Mouse (Mus musculus) embryonic fibroblast, embryonic 13.5 days (primary cell): ENCODE results near the gene Gsg1l. TPM values are rescaled to one million over a fixed set of nuclear protein-coding genes. Genes with fewer than 3 reads are reported as not detected.

Source experiments
- H3K27ac ChIP-seq: 2 replicates; pipeline ENCODE4 v1.5.1; 2012; ENCODE audit warnings: low read length, control low read depth, inconsistent platforms; ENCODE audit not compliant: insufficient read depth
- H3K4me1 ChIP-seq: 2 replicates; pipeline ENCODE4 v1.6.1; 2011; ENCODE audit warnings: low read length; ENCODE audit not compliant: control insufficient read depth, insufficient read depth
- H3K4me3 ChIP-seq: 2 replicates; pipeline ENCODE4 v1.5.1; 2011; ENCODE audit warnings: mild to moderate bottlenecking, control low read depth, low read length; ENCODE audit not compliant: insufficient read depth
- CTCF ChIP-seq: IDR thresholded peaks from 2 replicates; pipeline ENCODE4 v1.5.1; 2011; ENCODE audit warnings: mild to moderate bottlenecking, control low read depth, low read length, moderate library complexity, borderline replicate concordance; ENCODE audit not compliant: insufficient read depth
- POLR2A ChIP-seq: IDR thresholded peaks from 2 replicates; pipeline ENCODE4 v1.6.1; 2011; ENCODE audit warnings: low read depth, mild to moderate bottlenecking, control low read depth, low read length, moderate library complexity
- polyA plus RNA-seq: library from polyadenylated mRNA; stranded (reverse); fragments of >200 nt; gene quantifications from 2 replicates; pipeline ENCODE4 v1.2.4, GENCODE M21; 2011; ENCODE audit warnings: low read depth; ENCODE audit not compliant: missing spikeins, insufficient read length

Gsg1l gene
- polyA plus RNA-seq, 1 experiment = not detected

DNA sequence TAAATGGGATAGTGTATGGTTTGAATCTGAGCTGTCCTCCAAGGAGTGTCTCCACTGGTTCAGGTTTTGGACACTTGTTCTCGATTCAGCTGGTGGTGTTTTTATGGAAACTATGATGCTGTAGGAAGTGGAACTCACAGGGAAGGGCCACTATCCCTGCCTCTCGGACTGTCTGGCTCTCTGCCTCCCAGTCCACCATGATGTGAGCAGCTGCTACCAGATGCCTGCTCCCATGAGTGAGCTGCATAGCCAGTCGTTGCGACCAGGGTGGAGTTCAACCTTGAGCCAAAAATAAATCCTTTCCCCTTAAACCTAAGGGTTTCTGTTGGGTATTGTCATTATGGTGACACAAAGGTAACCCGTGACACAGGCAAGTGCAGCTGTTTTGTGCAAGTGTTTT, 158.2 kb downstream of the Gsg1l start:
- no peaks in the 10 kb centered on the region for H3K4me1 ChIP-seq
- H3K27ac ChIP-seq = no peak overlapping the region
- no peak for TF ChIP-seq POLR2A
- TF ChIP-seq CTCF = no peak
- H3K4me3 ChIP-seq = no peak overlapping the region

DNA sequence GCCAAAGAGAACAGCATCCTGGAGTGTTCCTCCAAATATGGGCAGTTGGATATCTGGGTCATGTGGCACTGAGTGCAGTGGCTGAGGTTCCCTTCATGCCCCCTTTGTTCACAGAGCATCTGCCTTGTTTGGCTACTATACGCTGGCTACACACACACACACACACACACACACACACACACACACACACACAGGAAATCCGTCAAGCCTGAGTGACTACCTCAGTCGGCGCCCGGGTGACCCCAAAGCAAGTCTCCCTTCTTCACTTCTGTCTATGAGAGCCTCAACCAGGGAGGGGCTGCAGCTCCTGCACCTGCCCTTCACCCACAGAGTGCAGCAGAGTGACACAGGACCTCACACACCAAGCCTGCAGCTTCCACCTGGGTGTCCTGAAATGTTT, 161.4 kb downstream of the Gsg1l start:
- no peak for TF ChIP-seq POLR2A
- no peak for TF ChIP-seq CTCF
- H3K4me1 ChIP-seq = no peaks in the 10 kb centered on the region
- no peak overlapping the region for H3K4me3 ChIP-seq
- H3K27ac ChIP-seq = no peak overlapping the region

DNA sequence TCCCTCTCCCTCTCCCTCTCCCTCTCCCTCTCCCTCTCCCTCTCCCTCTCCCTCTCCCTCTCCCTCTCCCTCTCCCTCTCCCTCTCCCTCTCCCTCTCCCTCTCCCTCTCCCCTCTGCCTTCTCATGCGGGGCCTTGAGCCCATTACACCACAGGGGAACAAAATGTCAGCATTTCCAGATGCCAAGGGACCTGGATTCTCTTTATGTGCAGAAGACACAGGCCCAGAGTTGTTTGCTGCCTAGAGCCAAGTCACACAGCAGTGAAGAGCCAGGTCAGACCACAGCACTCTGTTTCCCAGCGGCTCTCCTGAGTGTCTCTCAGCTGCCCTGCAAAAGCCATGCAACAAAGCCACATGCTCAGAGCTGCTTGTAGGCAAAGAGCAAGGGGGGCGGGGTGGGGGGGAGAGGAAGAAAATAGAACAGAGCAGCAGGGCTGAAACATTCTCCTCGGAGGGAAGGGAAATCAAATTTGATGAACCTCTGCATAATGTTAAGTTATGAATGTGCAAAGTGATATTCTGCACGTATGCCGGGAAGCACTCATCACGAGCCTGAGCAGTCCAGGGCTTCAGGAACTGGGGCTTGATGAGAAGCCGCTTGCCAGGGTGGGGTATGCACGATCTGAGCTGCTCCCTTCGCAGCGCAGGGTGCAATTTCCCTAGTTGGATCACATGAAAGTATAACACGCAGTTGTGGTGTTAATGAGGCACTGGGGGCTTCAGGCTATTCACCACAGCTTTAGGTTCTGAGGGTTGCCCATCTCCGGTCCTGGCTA, 181.6 kb downstream of the Gsg1l start:
- H3K4me3 ChIP-seq = no peak overlapping the region
- TF ChIP-seq POLR2A = no peak
- no peak for TF ChIP-seq CTCF
- 0 out of 2 replicates have a peak, but pooled peaks cover 3% of the 10 kb centered on the region for H3K4me1 ChIP-seq
- no peak overlapping the region for H3K27ac ChIP-seq

DNA sequence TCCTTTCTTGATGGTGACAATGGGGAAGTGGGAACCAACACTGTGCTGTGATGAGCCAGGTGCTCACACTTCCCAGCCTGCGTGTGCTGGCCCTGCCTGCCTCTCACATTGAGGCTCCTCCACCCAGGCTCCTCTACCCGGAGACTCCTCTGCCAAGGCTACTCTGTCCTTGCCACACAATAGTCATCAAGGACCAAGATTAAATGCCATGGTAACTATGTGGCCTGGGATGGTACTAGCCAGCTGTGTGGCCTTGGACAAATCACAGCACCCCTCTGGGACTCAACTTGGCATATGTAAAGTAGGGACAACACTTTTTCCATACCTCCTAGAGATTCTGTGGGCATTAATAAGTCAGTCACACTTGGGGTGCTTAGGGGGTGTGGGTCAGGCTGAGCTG, 182.3 kb downstream of the Gsg1l start:
- H3K27ac ChIP-seq = no peak overlapping the region
- H3K4me3 ChIP-seq = no peak overlapping the region
- TF ChIP-seq POLR2A (no peak), CTCF (no peak)
- 0 out of 2 replicates have a peak, but pooled peaks cover 3% of the 10 kb centered on the region for H3K4me1 ChIP-seq

DNA sequence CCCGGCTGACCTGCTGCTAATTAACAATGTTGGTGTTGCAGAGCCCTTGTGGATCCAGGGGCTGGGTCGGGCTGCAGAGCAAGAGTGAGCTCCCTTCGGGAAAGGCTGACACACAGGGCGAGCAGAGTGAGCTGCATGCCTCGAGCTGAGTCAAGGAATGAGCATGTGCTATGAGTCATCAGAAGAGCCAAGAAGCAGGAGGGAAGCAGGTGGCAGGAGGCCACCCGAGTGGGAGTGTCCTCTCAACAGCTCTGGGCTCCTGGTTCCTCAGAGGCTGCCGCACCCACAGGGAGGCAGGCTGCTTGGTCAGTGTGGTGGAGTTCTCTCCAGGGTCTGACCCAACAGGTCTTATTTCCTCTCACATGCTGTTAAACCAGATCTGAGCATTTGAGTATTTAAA, 183.2 kb downstream of the Gsg1l start:
- no peak overlapping the region for H3K4me3 ChIP-seq
- no peak overlapping the region for H3K27ac ChIP-seq
- TF ChIP-seq CTCF (no peak), POLR2A (no peak)
- H3K4me1 ChIP-seq = 0 out of 2 replicates have a peak, but pooled peaks cover 3% of the 10 kb centered on the region

DNA sequence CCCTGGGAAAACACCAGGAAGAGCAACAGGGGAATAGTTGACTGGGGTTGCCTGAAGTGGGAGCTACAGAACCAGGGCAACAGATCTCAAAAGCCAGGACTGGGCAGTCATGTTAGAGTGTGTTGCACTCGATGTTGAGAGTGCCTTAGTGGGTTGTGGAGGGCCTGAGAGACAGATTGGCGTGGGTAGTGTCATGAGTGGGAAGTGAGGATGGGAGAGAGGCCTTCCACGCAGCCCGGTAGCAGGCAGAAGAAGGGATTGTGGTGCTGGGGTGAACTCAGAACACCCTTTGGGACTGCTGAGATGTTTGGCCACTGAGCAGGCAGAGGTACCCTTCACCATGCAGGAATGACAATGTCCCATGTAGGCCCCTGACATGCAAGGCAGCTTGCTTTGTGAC, 185.2 kb downstream of the Gsg1l start:
- Histone ChIP-seq H3K4me1 (0 out of 2 replicates have a peak, but pooled peaks cover 3% of the 10 kb centered on the region), H3K27ac (no peak overlapping the region), H3K4me3 (no peak overlapping the region)
- TF ChIP-seq CTCF = no peak
- no peak for TF ChIP-seq POLR2A

DNA sequence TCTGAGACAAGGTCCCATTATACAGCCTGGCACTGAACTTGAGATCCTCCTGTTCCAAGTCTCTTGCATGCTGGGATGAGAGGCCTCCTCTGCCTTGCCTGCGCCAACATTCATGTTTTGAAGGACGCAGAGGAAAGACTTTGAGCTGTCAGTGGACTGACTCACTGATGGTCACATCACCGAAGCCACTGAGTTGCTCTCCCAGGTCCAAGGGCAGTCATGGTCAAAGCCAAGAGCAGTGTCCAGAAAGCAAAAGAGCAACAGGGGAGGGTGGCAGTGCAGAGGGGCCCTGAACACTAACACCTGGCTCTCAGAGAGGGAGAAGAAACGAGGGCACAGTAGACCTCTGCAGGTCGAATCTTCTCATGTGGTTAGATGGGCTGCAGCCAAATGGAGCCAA, 188.6 kb downstream of the Gsg1l start:
- H3K4me3 ChIP-seq = no peak overlapping the region
- no peak for TF ChIP-seq POLR2A
- no peak for TF ChIP-seq CTCF
- H3K27ac ChIP-seq = no peak overlapping the region
- H3K4me1 ChIP-seq = no peaks in the 10 kb centered on the region

DNA sequence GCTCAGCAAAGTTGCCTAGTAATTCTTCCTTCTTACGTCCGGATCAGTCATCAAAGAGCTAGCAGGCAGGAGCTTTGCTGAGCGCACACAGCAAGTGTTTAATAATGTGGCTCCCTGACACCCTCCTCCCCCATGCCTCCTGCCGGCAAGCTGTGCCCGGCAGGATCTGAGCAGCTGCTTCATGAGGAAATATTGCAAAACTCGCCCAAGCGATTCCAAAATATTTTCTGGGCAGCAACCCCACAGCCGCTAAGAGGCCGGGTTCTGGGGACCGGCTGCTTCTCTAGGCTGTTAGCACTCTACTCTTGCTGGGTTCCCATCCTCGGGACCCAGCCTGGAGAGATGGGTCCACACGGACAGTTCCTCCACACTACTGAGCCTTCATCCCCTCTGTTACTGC, 193.8 kb downstream of the Gsg1l start:
- no peak overlapping the region for H3K4me3 ChIP-seq
- no peak overlapping the region for H3K27ac ChIP-seq
- H3K4me1 ChIP-seq = no peaks in the 10 kb centered on the region

DNA sequence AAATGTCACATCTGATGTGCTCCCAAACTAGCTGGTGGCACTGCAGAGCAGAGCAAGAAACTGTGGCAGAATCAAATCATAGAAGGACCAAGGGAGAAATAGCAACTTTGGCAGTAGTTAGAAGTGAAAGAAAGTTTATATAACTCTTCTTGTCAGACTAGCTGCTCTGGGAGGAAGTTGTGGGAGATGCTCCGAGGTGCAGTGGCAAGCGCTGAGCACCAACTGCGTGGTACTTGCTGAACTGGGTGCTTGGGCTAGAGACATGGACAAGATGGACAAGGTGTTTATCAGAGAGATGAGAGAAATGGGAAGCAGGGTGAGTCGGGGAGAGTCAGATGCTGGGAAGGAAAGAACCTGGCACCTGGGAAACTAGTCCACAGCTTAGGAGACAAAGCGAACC, 194.4 kb downstream of the Gsg1l start:
- Histone ChIP-seq H3K4me3 (no peak overlapping the region), H3K4me1 (no peaks in the 10 kb centered on the region), H3K27ac (no peak overlapping the region)
- TF ChIP-seq CTCF = no peak
- no peak for TF ChIP-seq POLR2A

More for the DNA sequence above, 193.8 kb downstream of the Gsg1l start:
- TF ChIP-seq CTCF = no peak
- TF ChIP-seq POLR2A = no peak

DNA sequence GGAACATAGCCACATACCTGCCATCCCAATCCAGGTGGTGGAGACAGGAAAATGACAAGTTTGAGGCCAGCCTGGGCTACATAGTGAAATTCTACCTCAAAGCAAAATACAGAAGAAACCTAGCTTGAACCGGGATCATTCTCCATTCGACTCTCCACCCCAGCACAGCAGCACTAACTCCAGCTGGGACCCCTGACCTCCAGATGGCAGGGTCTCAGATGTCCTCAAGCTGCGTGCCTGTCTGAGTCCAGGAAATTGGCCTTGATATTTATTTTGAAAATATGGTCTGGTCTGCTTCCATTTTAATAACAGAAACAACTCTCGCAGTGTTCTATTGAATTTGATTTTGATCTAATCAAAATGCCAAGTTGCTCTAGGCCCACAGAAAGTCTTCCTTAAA, 195.1 kb downstream of the Gsg1l start:
- TF ChIP-seq POLR2A = no peak
- TF ChIP-seq CTCF = no peak
- Histone ChIP-seq H3K4me3 (no peak overlapping the region), H3K4me1 (no peaks in the 10 kb centered on the region), H3K27ac (no peak overlapping the region)

DNA sequence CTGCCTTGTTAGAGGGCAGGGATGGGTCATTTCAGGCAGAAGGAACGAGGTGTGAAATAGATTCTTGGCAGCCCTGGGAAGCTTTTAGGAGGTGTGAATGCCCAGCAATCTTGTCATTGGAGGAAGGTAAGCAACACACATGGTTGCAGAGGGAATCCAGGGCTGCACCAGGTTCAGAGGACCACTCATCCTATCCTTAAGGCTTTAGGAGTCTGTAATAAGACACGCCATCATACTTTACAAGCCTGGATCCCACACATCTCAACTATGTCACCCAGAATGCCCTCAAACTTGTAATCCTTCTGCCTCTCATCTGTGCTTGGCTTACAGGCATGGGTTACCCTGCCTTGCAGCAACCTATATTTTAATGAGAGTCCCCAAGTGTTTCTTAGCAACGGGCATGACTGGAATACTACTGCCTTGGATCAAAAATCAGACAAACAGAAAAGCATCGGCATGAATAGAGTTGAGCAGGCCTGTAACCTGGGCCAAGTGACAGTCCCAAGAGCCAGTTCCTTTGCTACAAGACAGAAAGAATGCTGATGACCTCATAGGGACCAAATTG, 196.0 kb downstream of the Gsg1l start:
- Histone ChIP-seq H3K27ac (no peak overlapping the region), H3K4me3 (no peak overlapping the region), H3K4me1 (no peaks in the 10 kb centered on the region)
- no peak for TF ChIP-seq CTCF
- TF ChIP-seq POLR2A = no peak
